Mouse (Mus musculus) kidney, adult 2 months (tissue): Measurements from ENCODE around the gene Hs1bp3. TPM values are rescaled to one million over a fixed set of nuclear protein-coding genes. Genes with fewer than 3 reads are reported as not detected.

Source experiments
- DNase-seq: peaks from one replicate; pipeline ENCODE4 v3.0.0; 2021
- H3K27ac ChIP-seq: fragments of 200-500 bp; 2 replicates; pipeline ENCODE4 v1.5.1; 2012; ENCODE audit warnings: low read depth, low read length, control low read depth, inconsistent platforms; ENCODE audit not compliant: insufficient read depth
- H3K27me3 ChIP-seq: fragments of 200-500 bp; replicated peaks from 2 replicates; pipeline ENCODE4 v1.6.1; 2012; ENCODE audit warnings: mild to moderate bottlenecking, moderate library complexity, low read length, inconsistent platforms; ENCODE audit not compliant: control insufficient read depth, insufficient read depth
- H3K36me3 ChIP-seq: fragments of 200-500 bp; 2 replicates; pipeline ENCODE4 v1.6.1; 2012; ENCODE audit warnings: mild to moderate bottlenecking, moderate library complexity, low read length, inconsistent platforms; ENCODE audit not compliant: control insufficient read depth, insufficient read depth
- H3K4me1 ChIP-seq: fragments of 200-500 bp; 2 replicates; pipeline ENCODE4 v1.6.1; 2011; ENCODE audit warnings: low read length; ENCODE audit not compliant: control insufficient read depth, insufficient read depth
- H3K4me3 ChIP-seq: fragments of 200-500 bp; 2 replicates; pipeline ENCODE4 v1.5.1; 2011; ENCODE audit warnings: mild to moderate bottlenecking, low read depth, low read length, control low read depth; ENCODE audit not compliant: insufficient read depth
- CTCF ChIP-seq: fragments of 200-500 bp; conservative IDR thresholded peaks from 2 replicates; pipeline ENCODE4 v1.5.1; 2011; ENCODE audit warnings: low read depth, mild to moderate bottlenecking, control low read depth, low read length, moderate library complexity, mixed read lengths; ENCODE audit not compliant: insufficient read depth, insufficient read length
- POLR2A ChIP-seq: fragments of 200-500 bp; IDR thresholded peaks from one replicate; pipeline ENCODE4 v1.6.1; 2011; ENCODE audit warnings: low read depth, low read length, control low read depth
- WGBS: fragments of 180-500 bp; shearing (Covaris S2); methylation state at CpG from one replicate; pipeline ENCODE4 v1.1.7; 2018; 5-methylcytosine and 5-hydroxymethylcytosine counted together
- polyA plus RNA-seq: library from polyadenylated mRNA; depleted of rRNA; stranded (reverse); fragments of >200 nt; gene quantifications from 2 replicates; pipeline ENCODE4 v1.2.3, GENCODE M21; 2012

Hs1bp3 gene
- polyA plus RNA-seq, 1 experiment: 25.3 TPM

DNA sequence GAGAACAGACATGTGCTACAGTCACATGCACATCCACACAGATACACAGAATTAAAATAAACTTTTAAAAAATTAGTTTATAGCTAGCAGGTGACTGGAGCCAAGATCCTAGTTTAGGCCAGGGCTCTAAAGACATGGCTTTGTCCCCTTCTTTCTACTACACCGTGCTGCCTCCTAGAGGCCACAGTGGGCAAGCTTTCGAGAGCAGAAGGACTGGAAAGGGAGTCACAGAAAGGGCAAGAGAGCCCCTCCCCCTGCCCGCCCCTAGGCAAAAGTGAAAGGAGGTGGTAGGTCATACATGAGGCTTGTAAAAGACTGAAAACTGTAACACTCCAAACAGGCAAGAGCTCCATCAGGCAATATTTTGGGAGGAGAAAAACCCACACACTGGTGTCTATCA lies 25.3 kb upstream of the Hs1bp3 start:
- DNase-seq: no peak
- no peaks in the 10 kb centered on the region for H3K4me1 ChIP-seq
- no peaks in the 10 kb centered on the region for H3K36me3 ChIP-seq
- peak; percentile 36; the same call in 1 of the 2 replicates for TF ChIP-seq CTCF
- no peak for TF ChIP-seq POLR2A
- no peak overlapping the region for H3K27ac ChIP-seq
- no peak overlapping the region for H3K4me3 ChIP-seq
- H3K27me3 ChIP-seq: no peaks in the 10 kb centered on the region
- WGBS: 68% methylated on average over 3 of the region's 3 CpGs

DNA sequence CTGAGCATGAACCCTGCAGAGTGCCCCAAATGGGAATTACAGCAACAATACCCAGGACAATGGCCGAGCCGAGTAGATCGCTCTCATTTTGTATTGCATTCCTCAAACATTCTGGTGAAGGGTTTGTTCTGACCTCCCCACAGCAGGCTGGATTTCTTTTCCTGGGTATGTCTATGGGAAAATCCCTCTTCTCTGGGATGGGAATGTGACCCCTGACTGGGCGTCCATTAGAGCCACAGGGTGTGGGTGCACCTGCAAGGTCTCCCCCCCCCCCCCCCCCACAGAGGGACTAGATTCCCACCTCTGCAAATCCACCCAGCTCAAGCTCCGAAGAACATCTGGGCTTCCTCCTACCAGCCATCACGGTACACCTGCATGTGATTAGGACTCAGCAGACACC lies 24.1 kb upstream of the Hs1bp3 start:
- Histone ChIP-seq H3K36me3 (no peaks in the 10 kb centered on the region), H3K4me3 (no peak overlapping the region), H3K27ac (no peak overlapping the region), H3K4me1 (no peaks in the 10 kb centered on the region), H3K27me3 (no peaks in the 10 kb centered on the region; the same call in 1 of the 2 replicates)
- TF ChIP-seq CTCF: no peak
- TF ChIP-seq POLR2A: no peak
- no peak for DNase-seq
- WGBS: 91% methylated on average over 6 of the region's 6 CpGs

DNA sequence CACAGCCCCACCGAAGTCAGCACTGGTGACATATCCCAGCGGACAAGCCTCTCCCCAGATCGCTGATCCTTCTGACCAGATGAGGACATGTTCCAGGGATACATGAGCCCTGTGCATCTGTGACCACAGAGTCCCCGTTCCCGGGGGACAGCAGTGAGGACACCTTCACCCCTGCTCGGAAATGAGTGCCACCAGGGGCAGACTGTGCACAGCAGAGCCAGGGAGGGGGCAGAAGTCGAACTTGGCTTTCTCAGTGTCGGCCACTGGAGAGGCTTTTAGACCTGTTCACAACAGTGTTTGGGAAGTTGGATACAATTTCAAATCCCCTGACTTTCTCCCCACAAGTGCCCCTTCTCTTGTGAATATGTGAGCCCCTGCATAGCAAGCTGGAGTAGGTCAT lies 23.7 kb upstream of the Hs1bp3 start:
- Histone ChIP-seq H3K27ac (no peak overlapping the region), H3K36me3 (no peaks in the 10 kb centered on the region), H3K4me3 (no peak overlapping the region), H3K4me1 (no peaks in the 10 kb centered on the region), H3K27me3 (no peaks in the 10 kb centered on the region; the same call in 1 of the 2 replicates)
- DNase-seq: no peak
- WGBS: 88% methylated on average over 8 of the region's 8 CpGs
- TF ChIP-seq CTCF: no peak
- no peak for TF ChIP-seq POLR2A

DNA sequence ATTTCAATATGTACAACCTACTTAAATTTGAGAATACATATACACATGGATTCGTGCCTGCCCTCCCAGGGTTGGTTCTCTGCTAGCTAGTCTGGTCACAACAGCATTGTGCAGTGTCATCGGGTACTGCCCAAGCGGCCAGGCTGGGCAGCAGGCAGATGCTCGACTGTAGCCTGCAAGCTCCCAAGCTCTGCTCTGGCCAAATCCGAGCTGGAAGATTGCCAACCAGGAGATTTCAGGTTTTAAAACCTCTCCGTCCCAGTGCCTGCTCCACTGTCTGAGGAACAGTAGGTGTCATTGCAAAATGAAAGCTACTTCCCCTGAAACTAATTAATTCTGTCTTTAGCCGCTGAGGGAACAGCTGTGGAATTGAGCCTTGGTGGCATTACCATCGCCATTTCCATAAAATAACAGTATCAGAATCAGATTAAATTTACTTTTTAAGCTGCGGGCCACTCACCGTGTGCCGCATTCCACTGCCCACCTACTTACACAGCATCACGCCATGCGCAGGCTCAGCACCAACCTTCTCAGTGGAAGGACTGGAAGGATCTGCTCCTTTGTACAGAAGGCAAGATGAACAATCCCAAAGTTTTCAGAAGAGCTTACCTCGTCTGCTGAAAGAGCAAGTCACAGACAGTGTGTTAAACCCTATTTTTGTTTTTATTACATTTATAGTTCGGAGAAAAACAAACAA lies 21.9 kb upstream of the Hs1bp3 start:
- Histone ChIP-seq H3K27me3 (no peaks in the 10 kb centered on the region; the same call in 1 of the 2 replicates), H3K27ac (no peak overlapping the region), H3K36me3 (no peaks in the 10 kb centered on the region), H3K4me3 (no peak overlapping the region), H3K4me1 (no peaks in the 10 kb centered on the region)
- no peak for TF ChIP-seq POLR2A
- no peak for TF ChIP-seq CTCF
- WGBS: 72% methylated on average over 15 of the region's 15 CpGs
- no peak for DNase-seq

DNA sequence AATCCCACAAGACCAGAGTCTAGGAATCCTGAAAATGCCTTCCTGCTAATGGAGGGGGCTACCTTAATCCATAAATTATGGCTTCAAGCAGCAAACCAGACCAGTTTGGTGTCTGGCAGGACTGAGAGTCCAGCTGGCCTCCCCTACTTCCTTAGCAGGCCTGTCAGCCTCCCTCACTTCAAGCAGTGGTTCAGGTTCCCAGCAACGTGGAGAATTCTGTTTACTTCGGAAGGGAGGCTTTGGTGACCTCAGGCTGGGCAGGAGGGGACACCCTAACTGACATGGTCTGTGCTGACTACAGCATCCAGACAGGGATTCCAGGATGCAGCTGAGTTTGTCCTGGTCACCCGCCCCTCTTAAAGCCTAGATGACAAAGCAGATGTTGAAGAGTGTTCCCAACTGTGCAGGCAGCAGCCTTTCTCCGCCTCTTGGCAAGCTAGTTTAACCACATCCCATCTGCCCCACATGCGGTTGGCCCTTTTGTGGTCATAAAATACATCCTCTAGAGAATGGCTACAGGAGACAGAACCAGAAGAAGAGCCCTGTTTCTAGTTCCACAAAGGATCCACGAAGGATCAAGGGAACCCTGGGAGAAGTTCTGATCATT lies 17.8 kb upstream of the Hs1bp3 start:
- no peak overlapping the region for H3K27ac ChIP-seq
- H3K27me3 ChIP-seq: no peaks in the 10 kb centered on the region; the same call in 1 of the 2 replicates
- WGBS: 50% methylated on average over 6 of the region's 6 CpGs
- DNase-seq: peak; percentile 27
- no peaks in the 10 kb centered on the region for H3K36me3 ChIP-seq
- 0 out of 2 replicates have a peak, but pooled peaks cover 3% of the 10 kb centered on the region for H3K4me1 ChIP-seq
- H3K4me3 ChIP-seq: no peak overlapping the region
- no peak for TF ChIP-seq POLR2A
- TF ChIP-seq CTCF: no peak

DNA sequence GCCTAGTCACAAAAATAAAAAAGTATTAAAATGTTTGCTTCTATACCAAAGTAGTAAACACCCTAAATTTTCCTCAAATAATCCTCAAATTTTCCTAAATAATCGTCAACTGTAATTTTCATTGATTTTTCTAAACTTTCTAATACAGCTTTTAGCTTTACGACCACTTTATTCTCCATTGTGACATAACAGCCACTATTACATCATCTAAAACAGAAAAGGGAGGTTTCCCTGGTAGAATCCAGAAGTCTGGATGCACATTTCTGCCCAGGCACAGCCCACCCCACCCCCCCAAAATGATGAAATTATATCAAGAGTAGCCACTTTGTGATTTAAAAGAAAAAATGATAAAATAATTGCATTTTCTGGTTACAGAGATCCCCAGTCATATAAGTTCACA lies 17.1 kb upstream of the Hs1bp3 start:
- Histone ChIP-seq H3K27ac (no peak overlapping the region), H3K4me1 (0 out of 2 replicates have a peak, but pooled peaks cover 3% of the 10 kb centered on the region), H3K4me3 (no peak overlapping the region), H3K27me3 (no peaks in the 10 kb centered on the region; the same call in none of the 2 replicates), H3K36me3 (no peaks in the 10 kb centered on the region)
- DNase-seq: no peak
- TF ChIP-seq CTCF: no peak
- no peak for TF ChIP-seq POLR2A
- WGBS: 82% methylated on average over 2 of the region's 2 CpGs

DNA sequence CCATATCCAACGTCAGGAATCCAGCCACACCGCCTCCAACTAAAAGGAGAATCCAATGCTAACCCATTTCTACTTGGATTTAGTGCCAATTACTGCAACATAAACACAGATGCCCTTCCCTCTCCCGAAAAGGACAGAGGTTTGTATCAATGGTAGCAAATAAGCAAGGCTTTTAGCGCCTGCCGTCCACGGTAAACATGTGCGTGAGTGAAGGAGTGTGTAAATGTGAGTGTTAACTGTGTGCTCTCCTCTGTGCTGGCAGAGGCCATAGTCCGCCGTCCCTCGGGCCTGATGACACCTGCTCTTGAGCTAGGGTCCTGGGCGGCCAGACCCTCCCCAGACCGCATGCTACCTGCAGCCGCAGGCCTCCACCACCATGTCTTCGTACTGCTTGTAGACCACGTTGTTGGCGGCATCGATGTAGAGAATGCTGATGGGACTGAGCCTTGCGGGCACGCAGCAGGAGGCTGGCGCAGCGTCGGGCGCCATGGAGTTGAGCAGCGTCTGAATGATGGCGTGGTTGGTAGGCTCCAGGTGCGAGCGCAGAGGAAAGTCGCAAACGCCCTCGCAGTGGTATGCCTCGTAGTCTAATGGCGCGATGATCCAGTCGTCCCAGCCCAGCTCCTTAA lies 15.5 kb upstream of the Hs1bp3 start:
- no peaks in the 10 kb centered on the region for H3K36me3 ChIP-seq
- TF ChIP-seq POLR2A: no peak
- no peak for TF ChIP-seq CTCF
- H3K4me3 ChIP-seq: peak overlapping the region; percentile 11
- DNase-seq: no peak
- H3K27ac ChIP-seq: no peak overlapping the region
- 12% methylated on average over 34 of the region's 34 CpGs for WGBS
- 0 out of 2 replicates have a peak, but pooled peaks cover 3% of the 10 kb centered on the region for H3K4me1 ChIP-seq
- peaks cover 4% of the 10 kb centered on the region for H3K27me3 ChIP-seq
